Mouse (Mus musculus): Measurements from ENCODE around the gene Zfp131.

GRCm38 (mm10) chr13:119727608-119728387 is 62.9 kb downstream of the Zfp131 start:
- TF ChIP-seq ZC3H11A (IDR thresholded peaks at IDR 0.05; ENCODE audit: borderline replicate concordance, low read depth, low read length) (no peak), HCFC1 (IDR thresholded peaks at IDR 0.05; ENCODE audit: borderline replicate concordance, insufficient read depth, low read length) (no peak), CHD2 (IDR thresholded peaks at IDR 0.05; ENCODE audit: low read depth, low read length) (no peak), ZNF384 (IDR thresholded peaks at IDR 0.05; ENCODE audit: low read depth, low read length) (no peak)
